Mouse (Mus musculus) MEL (cell line): ENCODE data around the gene Cyp26b1. TPM values are rescaled to one million over a fixed set of nuclear protein-coding genes. Genes with fewer than 3 reads are reported as not detected.

Source experiments
- DNase-seq: peaks from one replicate; pipeline ENCODE4 v3.0.0; 2011; ENCODE audit warnings: low read depth, low spot score
- H3K27ac ChIP-seq: 2 replicates; pipeline ENCODE4 v1.5.1; 2012; ENCODE audit warnings: low read depth, mild to moderate bottlenecking, control low read depth, low read length, moderate library complexity; ENCODE audit not compliant: control insufficient read depth
- H3K27me3 ChIP-seq, 2 experiments: fragments of 150-350 bp in 1 of 2; sonication (generic) in 1 of 2; 2 replicates each; pipeline ENCODE4 v1.6.1; 2012; ENCODE audit warnings: low read length in 2 of 2, mild to moderate bottlenecking in 2 of 2, improper control_type of control experiment in 1 of 2, moderate library complexity in 1 of 2; ENCODE audit not compliant: insufficient read depth in 2 of 2, control insufficient read depth in 1 of 2
- H3K36me3 ChIP-seq, 2 experiments: 2 replicates each; pipeline ENCODE4 v1.6.1; 2012 to 2014; ENCODE audit warnings: low read length in 2 of 2, improper control_type of control experiment in 1 of 2, inconsistent platforms in 1 of 2, mild to moderate bottlenecking in 1 of 2; ENCODE audit not compliant: insufficient read depth in 2 of 2, control insufficient read depth in 1 of 2
- H3K4me1 ChIP-seq, 2 experiments: fragments of 150-350 bp in 1 of 2; sonication (generic) in 1 of 2; 2 replicates each; pipeline ENCODE4 v1.6.1; 2012; ENCODE audit warnings: low read length in 2 of 2, improper control_type of control experiment in 1 of 2, mild to moderate bottlenecking in 1 of 2; ENCODE audit not compliant: insufficient read depth in 2 of 2, control insufficient read depth in 1 of 2
- H3K4me3 ChIP-seq, 2 experiments: fragments of 150-350 bp in 1 of 2; sonication (generic) in 1 of 2; 2 replicates each; pipeline ENCODE4 v1.5.1; 2012; ENCODE audit warnings: low read depth in 2 of 2, low read length in 2 of 2, mild to moderate bottlenecking in 2 of 2, moderate library complexity in 2 of 2, control low read depth in 1 of 2, improper control_type of control experiment in 1 of 2; ENCODE audit not compliant: control insufficient read depth in 1 of 2, insufficient read depth in 1 of 2
- H3K79me2 ChIP-seq: 2 replicates; pipeline ENCODE4 v1.6.1; 2012; ENCODE audit warnings: mild to moderate bottlenecking, low read length, moderate library complexity; ENCODE audit not compliant: control insufficient read depth, poor library complexity, insufficient read depth
- H3K9ac ChIP-seq: 2 replicates; pipeline ENCODE4 v1.6.1; 2012; ENCODE audit warnings: low read depth, mild to moderate bottlenecking, control low read depth, low read length, moderate library complexity; ENCODE audit not compliant: control insufficient read depth, poor library complexity, severe bottlenecking
- H3K9me3 ChIP-seq: fragments of 150-350 bp; sonication (generic); replicated peaks from 2 replicates; pipeline ENCODE4 v1.6.1; 2012; ENCODE audit warnings: mild to moderate bottlenecking, low read length, improper control_type of control experiment, moderate library complexity; ENCODE audit not compliant: insufficient read depth
- BHLHE40 ChIP-seq: IDR thresholded peaks from 2 replicates; pipeline ENCODE4 v1.6.1; 2012; ENCODE audit warnings: low read depth, mild to moderate bottlenecking, inconsistent platforms, low read length, improper control_type of control experiment, borderline replicate concordance
- CHD1 ChIP-seq: IDR thresholded peaks from 2 replicates; pipeline ENCODE4 v1.6.1; 2012; ENCODE audit warnings: low read depth, mild to moderate bottlenecking, inconsistent platforms, low read length, improper control_type of control experiment
- CTCF ChIP-seq, 3 experiments: IDR thresholded peaks in 2 of 3; conservative IDR thresholded peaks in 1 of 3; 2 replicates each; pipeline ENCODE4 v1.5.1; 2011 to 2012; ENCODE audit warnings: low read length in 3 of 3, low read depth in 2 of 3, mild to moderate bottlenecking in 2 of 3, improper control_type of control experiment in 1 of 3, inconsistent platforms in 1 of 3, mixed read lengths in 1 of 3, moderate library complexity in 1 of 3; ENCODE audit not compliant: control insufficient read depth in 1 of 3, insufficient read depth in 1 of 3, poor library complexity in 1 of 3, severe bottlenecking in 1 of 3
- ELF1 ChIP-seq: IDR thresholded peaks from 2 replicates; pipeline ENCODE4 v1.6.1; 2014; ENCODE audit warnings: low read depth, mild to moderate bottlenecking, inconsistent platforms, low read length, improper control_type of control experiment, moderate library complexity
- ETS1 ChIP-seq: IDR thresholded peaks from 2 replicates; pipeline ENCODE4 v1.6.1; 2012; ENCODE audit warnings: low read depth, mild to moderate bottlenecking, inconsistent platforms, low read length, improper control_type of control experiment, moderate library complexity
- GABPA ChIP-seq: IDR thresholded peaks from 2 replicates; pipeline ENCODE4 v1.6.1; 2012; ENCODE audit warnings: low read depth, mild to moderate bottlenecking, inconsistent platforms, low read length, improper control_type of control experiment, moderate library complexity
- GATA1 ChIP-seq: IDR thresholded peaks from 2 replicates; pipeline ENCODE4 v1.6.1; 2011; ENCODE audit warnings: low read depth, low read length, improper control_type of control experiment
- HCFC1 ChIP-seq: IDR thresholded peaks from 2 replicates; pipeline ENCODE4 v1.6.1; 2012; ENCODE audit warnings: low read depth, mild to moderate bottlenecking, inconsistent platforms, low read length, improper control_type of control experiment, moderate library complexity
- KAT2A ChIP-seq: conservative IDR thresholded peaks from 2 replicates; pipeline ENCODE4 v1.6.1; 2012; ENCODE audit warnings: low read depth, low read length, improper control_type of control experiment, inconsistent platforms
- MAX ChIP-seq: IDR thresholded peaks from 2 replicates; pipeline ENCODE4 v1.6.1; 2011; ENCODE audit warnings: low read length, improper control_type of control experiment
- MAZ ChIP-seq: IDR thresholded peaks from 2 replicates; pipeline ENCODE4 v1.6.1; 2012; ENCODE audit warnings: low read depth, mild to moderate bottlenecking, inconsistent platforms, low read length, improper control_type of control experiment
- MXI1 ChIP-seq: IDR thresholded peaks from 2 replicates; pipeline ENCODE4 v1.6.1; 2011; ENCODE audit warnings: mild to moderate bottlenecking, low read depth, low read length, improper control_type of control experiment
- MYB ChIP-seq: IDR thresholded peaks from 2 replicates; pipeline ENCODE4 v1.6.1; 2011; ENCODE audit warnings: mild to moderate bottlenecking, low read depth, low read length, improper control_type of control experiment
- NELFE ChIP-seq: IDR thresholded peaks from 2 replicates; pipeline ENCODE4 v1.6.1; 2011; ENCODE audit warnings: low read depth, low read length, improper control_type of control experiment
- NRF1 ChIP-seq: IDR thresholded peaks from 2 replicates; pipeline ENCODE4 v1.6.1; 2014; ENCODE audit warnings: low read depth, mild to moderate bottlenecking, inconsistent platforms, low read length, improper control_type of control experiment, moderate library complexity; ENCODE audit not compliant: poor library complexity, insufficient read depth, severe bottlenecking
- POLR2A ChIP-seq, 2 experiments: IDR thresholded peaks; 2 replicates each; pipeline ENCODE4 v1.6.1; 2011 to 2012; ENCODE audit warnings: low read length in 2 of 2, mild to moderate bottlenecking in 2 of 2, control low read depth in 1 of 2, improper control_type of control experiment in 1 of 2, low read depth in 1 of 2, moderate library complexity in 1 of 2; ENCODE audit not compliant: control insufficient read depth in 1 of 2, insufficient read depth in 1 of 2, poor library complexity in 1 of 2
- POLR2AphosphoS2 ChIP-seq: IDR thresholded peaks from 2 replicates; pipeline ENCODE4 v1.6.1; 2011; ENCODE audit warnings: low read length, improper control_type of control experiment
- POLR2AphosphoS5 ChIP-seq: IDR thresholded peaks from 2 replicates; pipeline ENCODE4 v1.6.1; 2012; ENCODE audit warnings: low read depth, borderline replicate concordance, mild to moderate bottlenecking, inconsistent platforms, low read length, moderate library complexity, mixed read lengths
- RAD21 ChIP-seq: IDR thresholded peaks from 2 replicates; pipeline ENCODE4 v1.6.1; 2011; ENCODE audit warnings: mild to moderate bottlenecking, low read depth, low read length, improper control_type of control experiment
- RCOR1 ChIP-seq: IDR thresholded peaks from 2 replicates; pipeline ENCODE4 v1.6.1; 2012; ENCODE audit warnings: low read depth, mild to moderate bottlenecking, inconsistent platforms, low read length, improper control_type of control experiment
- SMC3 ChIP-seq: IDR thresholded peaks from 2 replicates; pipeline ENCODE4 v1.6.1; 2011; ENCODE audit warnings: low read depth, low read length, improper control_type of control experiment
- TBP ChIP-seq: IDR thresholded peaks from 2 replicates; pipeline ENCODE4 v1.8.0; 2011; ENCODE audit warnings: low read depth, low read length, improper control_type of control experiment
- UBTF ChIP-seq: IDR thresholded peaks from 2 replicates; pipeline ENCODE4 v1.6.1; 2012; ENCODE audit warnings: low read depth, mild to moderate bottlenecking, inconsistent platforms, low read length, improper control_type of control experiment, moderate library complexity, borderline replicate concordance; ENCODE audit not compliant: insufficient read depth
- USF1 ChIP-seq: IDR thresholded peaks from 2 replicates; pipeline ENCODE4 v1.6.1; 2014; ENCODE audit warnings: low read depth, mild to moderate bottlenecking, inconsistent platforms, low read length, improper control_type of control experiment, moderate library complexity
- ZC3H11A ChIP-seq: IDR thresholded peaks from 2 replicates; pipeline ENCODE4 v1.6.1; 2012; ENCODE audit warnings: low read depth, mild to moderate bottlenecking, inconsistent platforms, low read length, improper control_type of control experiment
- ZKSCAN1 ChIP-seq: IDR thresholded peaks from 2 replicates; pipeline ENCODE4 v1.6.1; 2012; ENCODE audit warnings: low read depth, mild to moderate bottlenecking, inconsistent platforms, low read length, improper control_type of control experiment, moderate library complexity
- ZMIZ1 ChIP-seq: IDR thresholded peaks from 2 replicates; pipeline ENCODE4 v1.6.1; 2012; ENCODE audit warnings: low read depth, mild to moderate bottlenecking, inconsistent platforms, low read length, improper control_type of control experiment, moderate library complexity
- ZNF384 ChIP-seq: IDR thresholded peaks from 2 replicates; pipeline ENCODE4 v1.6.1; 2012; ENCODE audit warnings: low read depth, mild to moderate bottlenecking, inconsistent platforms, low read length, improper control_type of control experiment
- polyA plus RNA-seq, 2 experiments: library from polyadenylated mRNA; stranded (reverse) in 1 of 2; unstranded in 1 of 2; fragments of >175 nt in 1 of 2; fragments of >200 nt in 1 of 2; gene quantifications; 2 replicates each; pipeline versions ENCODE4 v1.2.1 to v1.2.4; 2012; ENCODE audit warnings: low replicate concordance in 2 of 2, low read depth in 1 of 2; ENCODE audit not compliant: insufficient read length in 2 of 2, insufficient read depth in 1 of 2, missing spikeins in 1 of 2
- total RNA-seq: library from RNA; depleted of rRNA; stranded (reverse); fragments of 300-350 nt; gene quantifications from 2 replicates; pipeline ENCODE4 v1.2.3, GENCODE M21; 2012

Gene Cyp26b1
- total and polyA plus RNA-seq, 3 experiments = not detected

DNA sequence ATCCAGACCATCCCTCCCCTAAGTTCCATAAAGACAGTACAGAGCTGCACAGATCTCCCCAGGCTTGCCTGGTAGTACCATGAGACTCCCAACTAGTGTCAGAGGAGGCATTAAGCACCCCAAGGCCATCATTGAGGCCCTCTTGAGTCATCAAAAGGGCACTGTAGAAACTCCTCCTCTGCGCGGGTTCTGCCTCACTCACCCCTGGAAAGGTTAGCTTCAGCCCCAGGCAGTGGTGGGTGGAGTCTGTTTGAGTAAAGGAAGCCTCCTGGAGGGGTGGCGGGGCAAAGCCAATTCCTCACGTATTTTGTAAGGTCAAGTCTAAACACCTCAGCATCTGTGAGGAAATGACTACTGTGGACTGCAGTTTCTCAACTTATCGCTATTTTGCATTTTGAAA lies 50.2 kb downstream of the Cyp26b1 start:
- no peak overlapping the region for H3K27ac ChIP-seq
- no peak overlapping the region for H3K4me3 ChIP-seq
- H3K9ac ChIP-seq = no peak overlapping the region
- H3K4me1 ChIP-seq = no peaks in the 10 kb centered on the region
- no peaks in the 10 kb centered on the region for H3K36me3 ChIP-seq
- DNase-seq = no peak
- no peaks in the 10 kb centered on the region for H3K9me3 ChIP-seq
- H3K27me3 ChIP-seq = no peaks in the 10 kb centered on the region; a peak in 1 of 4 replicates
- H3K79me2 ChIP-seq = no peaks in the 10 kb centered on the region
- TF ChIP-seq MXI1 (no peak), ETS1 (no peak), MYB (no peak), NRF1 (no peak), ZKSCAN1 (no peak), ZMIZ1 (no peak), POLR2A (IDR thresholded peaks at IDR 0.05; ENCODE audit: control insufficient read depth in 1 of 2, insufficient read depth in 1 of 2, low read depth in 1 of 2, low read length in 2 of 2, poor library complexity in 1 of 2) (no peak), ZNF384 (no peak), ELF1 (no peak), POLR2AphosphoS2 (no peak), GATA1 (no peak), SMC3 (no peak), RCOR1 (no peak), KAT2A (no peak), CTCF (IDR thresholded peaks at IDR 0.05 in 2 of 3, conservative IDR thresholded peaks at IDR 0.05 in 1 of 3; ENCODE audit: control insufficient read depth in 1 of 3, insufficient read depth in 1 of 3, low read depth in 2 of 3, low read length in 3 of 3, poor library complexity in 1 of 3, severe bottlenecking in 1 of 3) (no peak), MAZ (no peak), UBTF (no peak), USF1 (no peak)

- Histone ChIP-seq H3K9ac (no peak overlapping the region), H3K9me3 (no peaks in the 10 kb centered on the region), H3K27ac (no peak overlapping the region), H3K27me3 (no peaks in the 10 kb centered on the region; a peak in 1 of 4 replicates), H3K79me2 (no peaks in the 10 kb centered on the region), H3K4me1 (no peaks in the 10 kb centered on the region), H3K36me3 (no peaks in the 10 kb centered on the region), H3K4me3 (no peak overlapping the region)
- DNase-seq = no peak
- TF ChIP-seq RCOR1 (no peak), POLR2AphosphoS2 (no peak), TBP (no peak), MYB (no peak), ZMIZ1 (no peak), GABPA (no peak), POLR2A (IDR thresholded peaks at IDR 0.05; ENCODE audit: control insufficient read depth in 1 of 2, insufficient read depth in 1 of 2, low read depth in 1 of 2, low read length in 2 of 2, poor library complexity in 1 of 2) (no peak), GATA1 (no peak), NELFE (no peak), CHD1 (no peak), ZNF384 (no peak), USF1 (no peak), BHLHE40 (no peak), ELF1 (no peak), MAX (no peak), ZC3H11A (no peak), HCFC1 (no peak), POLR2AphosphoS5 (no peak), RAD21 (no peak), MXI1 (no peak)
These were observed 53.8 kb downstream of the Cyp26b1 start for GRCm38 (mm10) chr6:84539924-84540323.
